Mouse (Mus musculus) ES-E14 (cell line): Measurements from ENCODE around the gene Tmem95. TPM values are rescaled to one million over a fixed set of nuclear protein-coding genes. Genes with fewer than 3 reads are reported as not detected.

Source experiments
- DNase-seq: peaks from one replicate; pipeline ENCODE4 v3.0.0-alpha.2; 2013; ENCODE audit warnings: low read depth, low spot score
- H3K27ac ChIP-seq: 2 replicates; pipeline ENCODE4 v1.5.1; 2012; ENCODE audit warnings: low read depth, mild to moderate bottlenecking, low read length, moderate library complexity, mixed read lengths; ENCODE audit not compliant: poor library complexity, insufficient read depth, severe bottlenecking
- H3K36me3 ChIP-seq: 2 replicates; pipeline ENCODE4 v1.6.1; 2012; ENCODE audit warnings: mild to moderate bottlenecking, low read length, moderate library complexity, mixed read lengths; ENCODE audit not compliant: control insufficient read depth, poor library complexity, insufficient read depth, severe bottlenecking
- H3K4me1 ChIP-seq, 2 experiments: fragments of 150-350 bp in 1 of 2; sonication (generic) in 1 of 2; 2 replicates each; pipeline ENCODE4 v1.6.1; 2012; ENCODE audit warnings: low read length in 2 of 2, mild to moderate bottlenecking in 1 of 2, mixed read lengths in 1 of 2; ENCODE audit not compliant: control insufficient read depth in 2 of 2, insufficient read depth in 2 of 2, poor library complexity in 1 of 2
- H3K4me3 ChIP-seq, 2 experiments: fragments of 150-350 bp in 1 of 2; sonication (generic) in 1 of 2; 2 replicates each; pipeline ENCODE4 v1.5.1; 2012; ENCODE audit warnings: low read length in 2 of 2, low read depth in 1 of 2, mild to moderate bottlenecking in 1 of 2, mixed read lengths in 1 of 2; ENCODE audit not compliant: insufficient read depth in 1 of 2, poor library complexity in 1 of 2, severe bottlenecking in 1 of 2
- H3K9ac ChIP-seq: 2 replicates; pipeline ENCODE4 v1.6.1; 2012; ENCODE audit warnings: low read depth, mild to moderate bottlenecking, low read length, mixed read lengths; ENCODE audit not compliant: poor library complexity, insufficient read depth, severe bottlenecking
- H3K9me3 ChIP-seq: fragments of 150-350 bp; sonication (generic); 2 replicates; pipeline ENCODE4 v1.6.1; 2012; ENCODE audit warnings: low read depth, mild to moderate bottlenecking, low read length; ENCODE audit not compliant: control insufficient read depth, insufficient read depth
- CHD2 ChIP-seq: IDR thresholded peaks from 2 replicates; pipeline ENCODE4 v1.6.1; 2014; ENCODE audit warnings: mild to moderate bottlenecking, low read depth, low read length, inconsistent platforms
- HCFC1 ChIP-seq: IDR thresholded peaks from 2 replicates; pipeline ENCODE4 v1.6.1; 2012; ENCODE audit warnings: low read length, inconsistent platforms, borderline replicate concordance; ENCODE audit not compliant: insufficient read depth
- MAFK ChIP-seq: IDR thresholded peaks from 2 replicates; pipeline ENCODE4 v1.6.1; 2014; ENCODE audit warnings: mild to moderate bottlenecking, low read depth, low read length, inconsistent platforms; ENCODE audit not compliant: insufficient read depth
- ZC3H11A ChIP-seq: IDR thresholded peaks from 2 replicates; pipeline ENCODE4 v1.6.1; 2012; ENCODE audit warnings: low read depth, mild to moderate bottlenecking, inconsistent platforms, low read length, borderline replicate concordance
- ZNF384 ChIP-seq: IDR thresholded peaks from 2 replicates; pipeline ENCODE4 v1.6.1; 2012; ENCODE audit warnings: low read depth, low read length, inconsistent platforms
- in situ Hi-C, 2 experiments: fragments of 600-800 bp; cut with MboI; formaldehyde crosslinking; loops; one replicate each; pipeline ENCODE4 v1.15.1; 2025; ENCODE audit warnings: low sequenced_read_pairs in 2 of 2, inconsistent platforms in 1 of 2; ENCODE audit not compliant: unreplicated experiment in 2 of 2
- total RNA-seq: library from RNA; depleted of rRNA; stranded (reverse); fragments of 300-350 nt; gene quantifications from 2 replicates; pipeline ENCODE4 v1.2.3, GENCODE M21; 2012

The Tmem95 gene
- total RNA-seq, 1 experiment: not detected

GRCm38 (mm10) chr11:69837604-69837951 is 40.2 kb downstream of the Tmem95 start, which contains the start of gene Nlgn2:
TSS of gene Nlgn2 (minus strand) at chr11:69837784.
- peaks cover 0 to 1% of the 10 kb centered on the region in 2 experiments; a peak in 1 of 4 replicates for H3K4me1 ChIP-seq

GRCm38 (mm10) chr11:69836703-69837576 is 40.9 kb downstream of the Tmem95 start:
- TF ChIP-seq CHD2 (no peak), ZNF384 (no peak), ZC3H11A (no peak), MAFK (no peak), HCFC1 (no peak)
- Histone ChIP-seq H3K4me3 (peak overlapping the region; percentile 85 to 100), H3K4me1 (peaks cover 0 to 1% of the 10 kb centered on the region in 2 experiments; a peak in 1 of 4 replicates), H3K27ac (no peak overlapping the region), H3K9ac (peak overlapping the region; percentile 77), H3K9me3 (no peaks in the 10 kb centered on the region), H3K36me3 (no peaks in the 10 kb centered on the region)
- in situ Hi-C loops: no loop called here
- DNase-seq: no peak

More at GRCm38 (mm10) chr11:69837604-69837951, 40.2 kb downstream of the Tmem95 start, which contains the start of gene Nlgn2:
- H3K4me3 ChIP-seq: peak within 1 kb of the TSS; percentile 85 to 100
- H3K9ac ChIP-seq: peak within 1 kb of the TSS; percentile 77
- no peak for TF ChIP-seq CHD2
- TF ChIP-seq MAFK: no peak
- no peak for TF ChIP-seq HCFC1
- TF ChIP-seq ZNF384: no peak
- TF ChIP-seq ZC3H11A: no peak
- H3K36me3 ChIP-seq: no peaks in the 10 kb centered on the region
- in situ Hi-C loops: no loop called here
- no peaks in the 10 kb centered on the region for H3K9me3 ChIP-seq
- peak within 1 kb of the TSS; percentile 19 for H3K27ac ChIP-seq
- no peak for DNase-seq

DNA sequence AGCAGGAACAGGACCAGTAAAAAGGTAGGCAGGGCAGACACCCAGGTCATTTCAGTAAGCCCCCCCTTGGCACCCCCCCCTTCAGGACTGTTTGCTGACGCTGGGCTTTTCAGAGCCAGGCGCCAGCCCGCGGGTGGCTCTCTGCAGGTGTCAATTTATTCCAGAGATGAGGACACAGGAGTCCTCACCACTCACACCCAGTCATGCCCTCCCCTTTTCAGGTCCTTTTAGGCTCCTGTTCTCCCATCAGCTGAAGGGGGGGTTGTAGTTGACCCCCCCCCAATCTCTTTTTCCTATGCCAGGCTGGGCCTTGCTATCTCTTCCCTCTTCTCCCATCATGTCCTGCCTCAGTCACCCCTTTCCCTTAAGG is 41.9 kb downstream of the Tmem95 start:
- no peak overlapping the region for H3K27ac ChIP-seq
- H3K4me3 ChIP-seq: no peak overlapping the region
- H3K9me3 ChIP-seq: no peaks in the 10 kb centered on the region
- DNase-seq: no peak
- H3K9ac ChIP-seq: no peak overlapping the region
- H3K4me1 ChIP-seq: peaks cover 0 to 1% of the 10 kb centered on the region in 2 experiments; a peak in 1 of 4 replicates
- H3K36me3 ChIP-seq: no peaks in the 10 kb centered on the region
- TF ChIP-seq ZC3H11A (no peak), CHD2 (no peak), MAFK (no peak), HCFC1 (no peak), ZNF384 (no peak)
- in situ Hi-C loops: no loop called here

DNA sequence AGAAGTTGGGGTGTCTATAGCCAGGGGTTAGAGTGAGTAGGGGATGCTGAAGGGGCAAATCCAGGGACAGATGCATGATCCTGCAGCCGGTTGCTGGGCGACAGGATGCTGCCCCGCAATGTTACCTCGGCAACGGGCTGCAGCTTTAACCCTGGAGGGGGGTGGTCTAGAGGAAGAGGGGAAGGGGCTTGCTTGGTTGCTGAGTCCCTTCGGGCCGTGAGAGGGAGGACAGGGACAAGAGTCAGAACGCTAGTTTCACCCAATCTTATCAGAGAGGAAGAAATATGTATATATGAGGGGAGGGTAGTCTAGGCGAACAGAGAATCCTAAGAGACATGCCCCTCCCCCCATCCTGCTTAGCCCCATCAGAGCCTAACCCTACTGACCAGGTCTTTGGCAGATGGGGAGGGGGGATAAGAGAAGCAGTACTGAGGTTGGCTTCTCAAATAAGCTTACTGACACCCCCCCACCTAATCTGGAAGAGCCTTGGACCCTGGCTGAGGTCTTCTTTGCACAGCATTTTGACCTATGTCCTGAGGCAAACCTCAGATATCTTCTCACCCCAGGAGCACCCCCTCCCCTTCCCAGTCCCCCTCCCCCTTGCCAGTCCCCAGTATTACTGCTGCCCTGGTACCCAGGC is 42.4 kb downstream of the Tmem95 start:
- no peak overlapping the region for H3K9ac ChIP-seq
- DNase-seq: no peak
- peaks cover 0 to 1% of the 10 kb centered on the region in 2 experiments; a peak in 1 of 4 replicates for H3K4me1 ChIP-seq
- no peaks in the 10 kb centered on the region for H3K36me3 ChIP-seq
- H3K9me3 ChIP-seq: no peaks in the 10 kb centered on the region
- H3K4me3 ChIP-seq: no peak overlapping the region
- H3K27ac ChIP-seq: no peak overlapping the region
- TF ChIP-seq ZNF384: no peak
- TF ChIP-seq HCFC1: no peak
- TF ChIP-seq ZC3H11A: no peak
- no peak for TF ChIP-seq MAFK
- no peak for TF ChIP-seq CHD2
- in situ Hi-C loops: no loop called here
